Mouse (Mus musculus) kidney, postnatal 36 days (tissue): ENCODE measurements at regions not wholly inside any gene's neighbourhood (a gene's known extent, or its start where the extent isn't known, plus 50 kb on each side); places are given as distances from the start of the nearest gene placed in this dataset.

Experiments used
- DNase-seq, 2 experiments: peaks; one replicate each; pipeline ENCODE4 v3.0.0; 2021 to 2022; ENCODE audit warnings: mixed read lengths in 2 of 2

- DNase-seq = no peak
Observed at GRCm38 (mm10) chr17:62546286-62546685, 334.8 kb downstream of the Efna5 start.

- DNase-seq = peak in 1 of 2 experiments; percentile 6
Observed at GRCm38 (mm10) chr17:62545330-62545729, 335.8 kb downstream of the Efna5 start.

GRCm38 (mm10) chr17:62543056-62543975 is 337.8 kb downstream of the Efna5 start:
- no peak for DNase-seq

- DNase-seq = no peak
Observed at GRCm38 (mm10) chr17:62529911-62530310, 351.2 kb downstream of the Efna5 start.

GRCm38 (mm10) chr17:62527556-62527955 is 353.6 kb downstream of the Efna5 start:
- DNase-seq = no peak

- no peak for DNase-seq
Observed at GRCm38 (mm10) chr17:62513635-62514034, 367.5 kb downstream of the Efna5 start.

GRCm38 (mm10) chr17:62510184-62510583 is 370.9 kb downstream of the Efna5 start:
- no peak for DNase-seq

- no peak for DNase-seq
Observed at GRCm38 (mm10) chr17:62507766-62508485, 373.2 kb downstream of the Efna5 start.

- DNase-seq = no peak
Observed at GRCm38 (mm10) chr17:62504691-62505090, 376.4 kb downstream of the Efna5 start.

- no peak for DNase-seq
Observed at GRCm38 (mm10) chr17:62470739-62471138, 410.4 kb downstream of the Efna5 start.

- DNase-seq = no peak
Observed at GRCm38 (mm10) chr17:62469367-62469766, 411.8 kb downstream of the Efna5 start.

GRCm38 (mm10) chr17:62468859-62469258 is 412.3 kb downstream of the Efna5 start:
- DNase-seq = no peak

- no peak for DNase-seq
Observed at GRCm38 (mm10) chr17:62467072-62467471, 414.0 kb downstream of the Efna5 start.

GRCm38 (mm10) chr17:62464994-62465393 is 416.1 kb downstream of the Efna5 start:
- DNase-seq = no peak

GRCm38 (mm10) chr17:62464228-62464627 is 416.9 kb downstream of the Efna5 start:
- DNase-seq = no peak

- no peak for DNase-seq
Observed at GRCm38 (mm10) chr17:62461304-62462245, 419.5 kb downstream of the Efna5 start.

GRCm38 (mm10) chr17:62458964-62459363 is 422.2 kb downstream of the Efna5 start:
- DNase-seq = peak; percentile 44 to 79

GRCm38 (mm10) chr17:62438045-62438444 is 443.1 kb downstream of the Efna5 start:
- no peak for DNase-seq

GRCm38 (mm10) chr17:62436044-62436443 is 445.1 kb downstream of the Efna5 start:
- DNase-seq = no peak

- no peak for DNase-seq
Observed at GRCm38 (mm10) chr17:62423476-62424385, 457.4 kb downstream of the Efna5 start.

- no peak for DNase-seq
Observed at GRCm38 (mm10) chr17:62417584-62417983, 463.5 kb downstream of the Efna5 start.

GRCm38 (mm10) chr17:62415152-62415551 is 466.0 kb downstream of the Efna5 start:
- no peak for DNase-seq
